Mouse (Mus musculus): Measurements from ENCODE around the gene Tbx19. TPM values are rescaled to one million over a fixed set of nuclear protein-coding genes. Genes with fewer than 3 reads are reported as not detected.

Gene Tbx19
- polyA plus RNA-seq, 1 experiment, result not detected

DNA sequence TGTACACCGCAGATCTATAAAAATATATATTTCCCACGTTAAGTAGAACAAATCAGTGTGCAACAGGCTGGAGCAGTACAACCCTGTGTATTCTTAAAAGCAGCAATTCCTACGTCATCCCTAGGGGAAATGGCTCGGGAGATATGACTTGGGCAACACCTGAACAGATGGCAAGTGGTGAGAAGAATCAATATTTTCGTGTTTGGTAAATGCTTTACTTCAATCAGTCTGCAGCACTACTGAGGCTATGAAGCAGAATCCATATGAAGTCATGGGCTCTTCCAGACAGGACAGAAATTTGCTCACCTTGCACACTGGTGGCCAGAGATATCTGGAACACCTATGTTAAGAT, 34.1 kb upstream of the Tbx19 start:
- 21% methylated on average over 5 of the region's 5 CpGs for WGBS
- Histone ChIP-seq H3K27ac (ENCODE audit: insufficient read depth, low read depth, low read length) (no peak overlapping the region), H3K4me3 (ENCODE audit: insufficient read depth, low read depth, low read length) (peak overlapping the region; percentile 55), H3K4me1 (ENCODE audit: control insufficient read depth, insufficient read depth, low read length) (peaks cover 12% of the 10 kb centered on the region)
- TF ChIP-seq CTCF (IDR thresholded peaks at IDR 0.05; ENCODE audit: insufficient read depth, low read depth, low read length), result no peak
- no peak for TF ChIP-seq POLR2A (IDR thresholded peaks at IDR 0.05; ENCODE audit: insufficient read depth, low read depth, low read length)

DNA sequence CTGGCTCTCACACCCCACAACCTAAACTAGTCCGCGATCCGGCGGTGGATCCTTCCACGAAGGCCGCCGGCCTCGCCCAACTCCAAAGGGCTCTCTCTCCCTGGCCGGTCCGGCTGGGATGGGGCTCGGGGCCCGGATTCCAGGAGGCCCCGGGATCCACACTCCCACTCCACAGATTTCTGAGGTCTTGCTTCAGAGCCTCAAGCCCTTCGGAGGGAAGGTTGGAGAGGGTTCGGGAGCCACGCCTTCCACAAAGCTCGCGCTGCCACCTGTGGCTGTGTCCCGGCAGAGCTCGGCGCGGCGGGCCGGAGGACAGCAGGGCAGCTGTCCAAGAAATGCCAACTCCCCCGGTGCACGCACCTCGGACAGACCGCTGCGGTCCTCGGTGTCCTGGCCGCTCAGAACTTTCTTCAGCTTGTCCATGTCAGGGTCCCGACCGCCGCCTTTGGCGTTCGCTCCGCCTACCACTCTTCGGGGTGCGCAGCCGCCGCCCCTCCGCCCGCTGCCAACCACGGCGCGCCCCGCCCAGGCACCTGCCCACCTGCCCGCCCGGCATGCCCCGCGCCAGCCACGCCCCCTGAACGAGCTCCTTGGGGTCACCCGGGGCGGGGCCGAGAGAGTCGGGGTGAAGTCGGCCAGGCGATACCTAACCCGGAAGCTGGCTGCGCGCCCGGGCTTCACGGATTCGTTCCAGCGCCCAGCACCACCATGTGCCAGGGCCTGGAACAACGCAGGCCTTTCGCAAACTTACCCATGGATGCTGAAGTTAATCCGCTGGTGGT, 33.5 kb upstream of the Tbx19 start, which contains the start of gene Sft2d2:
Gene Sft2d2, minus strand, starts transcription at position 559 of the 782 bp plus-strand sequence.
- Histone ChIP-seq H3K27ac (ENCODE audit: insufficient read depth, low read depth, low read length) (0 out of 2 replicates have a peak within 1 kb of the TSS, but pooled peaks have one; percentile 8), H3K4me1 (ENCODE audit: control insufficient read depth, insufficient read depth, low read length) (peaks cover 15% of the 10 kb centered on the region), H3K4me3 (ENCODE audit: insufficient read depth, low read depth, low read length) (peak within 1 kb of the TSS; percentile 55)
- TF ChIP-seq CTCF (IDR thresholded peaks at IDR 0.05; ENCODE audit: insufficient read depth, low read depth, low read length) (no peak), POLR2A (IDR thresholded peaks at IDR 0.05; ENCODE audit: insufficient read depth, low read depth, low read length) (no peak)
- under 1% methylated on average over 69 of the region's 69 CpGs for WGBS

DNA sequence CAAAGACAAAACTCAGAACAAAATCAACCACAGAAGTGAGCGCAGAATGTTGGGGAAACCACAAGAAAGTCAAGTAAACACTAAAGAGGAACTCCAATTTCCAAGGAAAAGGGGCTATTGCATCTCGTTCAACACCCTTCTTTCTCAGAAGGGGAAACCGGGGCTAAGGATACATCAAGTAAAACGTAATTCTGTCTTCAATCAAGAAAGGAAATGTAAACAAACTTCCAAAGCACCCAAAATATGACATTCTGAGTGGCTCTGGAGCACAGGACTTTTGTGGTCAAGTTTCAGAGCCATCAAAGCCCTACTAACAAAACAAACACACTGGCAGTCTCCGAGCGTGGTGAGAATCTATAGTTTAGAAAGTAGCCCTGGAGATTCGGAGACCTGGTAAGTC, 32.9 kb upstream of the Tbx19 start:
- H3K4me1 ChIP-seq (ENCODE audit: control insufficient read depth, insufficient read depth, low read length), result peaks cover 20% of the 10 kb centered on the region
- peak overlapping the region; percentile 55 for H3K4me3 ChIP-seq (ENCODE audit: insufficient read depth, low read depth, low read length)
- H3K27ac ChIP-seq (ENCODE audit: insufficient read depth, low read depth, low read length), result 0 out of 2 replicates have a peak overlapping the region, but pooled peaks have one; percentile 8
- TF ChIP-seq POLR2A (IDR thresholded peaks at IDR 0.05; ENCODE audit: insufficient read depth, low read depth, low read length), result no peak
- TF ChIP-seq CTCF (IDR thresholded peaks at IDR 0.05; ENCODE audit: insufficient read depth, low read depth, low read length), result no peak
- 54% methylated on average over 7 of the region's 7 CpGs for WGBS

DNA sequence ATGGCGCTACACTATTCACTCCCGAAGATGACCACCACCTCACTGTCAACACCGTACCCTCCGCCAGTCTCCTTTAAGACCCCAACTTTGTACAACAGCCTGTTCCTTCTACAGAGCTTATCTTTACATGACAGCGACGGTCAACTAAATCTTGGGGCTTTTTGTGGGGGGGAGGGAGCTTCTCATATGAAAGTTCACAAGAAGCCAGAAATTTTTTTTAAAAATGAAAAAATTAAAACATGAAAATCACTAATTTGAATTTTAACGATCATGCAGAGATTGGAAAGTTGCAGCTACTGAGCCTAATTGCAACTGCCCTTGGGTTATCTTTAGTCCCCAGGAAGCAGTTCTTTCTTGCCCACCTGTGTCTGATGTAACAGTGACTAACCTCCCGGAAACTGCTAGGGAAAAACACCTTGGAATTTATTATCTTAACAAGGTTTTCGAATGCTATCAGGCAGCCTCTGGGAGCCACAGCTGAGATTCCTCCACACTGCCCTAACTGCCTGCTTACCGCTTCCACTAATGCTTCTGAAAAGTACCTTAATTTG, 32.2 kb upstream of the Tbx19 start:
- no peak for TF ChIP-seq CTCF (IDR thresholded peaks at IDR 0.05; ENCODE audit: insufficient read depth, low read depth, low read length)
- TF ChIP-seq POLR2A (IDR thresholded peaks at IDR 0.05; ENCODE audit: insufficient read depth, low read depth, low read length), result no peak
- 89% methylated on average over 10 of the region's 10 CpGs for WGBS
- peaks cover 26% of the 10 kb centered on the region for H3K4me1 ChIP-seq (ENCODE audit: control insufficient read depth, insufficient read depth, low read length)
- H3K27ac ChIP-seq (ENCODE audit: insufficient read depth, low read depth, low read length), result no peak overlapping the region
- no peak overlapping the region for H3K4me3 ChIP-seq (ENCODE audit: insufficient read depth, low read depth, low read length)

DNA sequence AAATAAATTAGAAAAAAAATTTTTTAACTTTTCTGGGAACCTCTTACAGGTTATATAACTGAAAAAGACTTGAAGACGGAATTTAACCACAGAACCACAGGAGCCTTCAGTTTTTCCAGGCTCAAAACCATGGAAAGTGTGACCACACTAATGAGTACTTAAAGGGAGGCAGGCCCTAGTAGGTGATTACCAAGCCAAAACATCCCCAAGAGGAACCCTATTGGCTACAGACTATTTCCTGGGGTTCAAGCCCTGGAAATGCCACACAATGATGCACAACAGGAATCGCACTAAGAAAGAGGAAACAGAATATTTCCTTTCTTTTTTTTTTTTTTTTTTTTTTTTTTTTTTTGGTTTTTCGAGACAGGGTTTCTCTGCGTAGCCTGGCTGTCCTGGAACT, 31.5 kb upstream of the Tbx19 start:
- no peak for TF ChIP-seq POLR2A (IDR thresholded peaks at IDR 0.05; ENCODE audit: insufficient read depth, low read depth, low read length)
- Histone ChIP-seq H3K27ac (ENCODE audit: insufficient read depth, low read depth, low read length) (no peak overlapping the region), H3K4me3 (ENCODE audit: insufficient read depth, low read depth, low read length) (no peak overlapping the region), H3K4me1 (ENCODE audit: control insufficient read depth, insufficient read depth, low read length) (peaks cover 27% of the 10 kb centered on the region)
- 83% methylated on average over 4 of the region's 4 CpGs for WGBS

DNA sequence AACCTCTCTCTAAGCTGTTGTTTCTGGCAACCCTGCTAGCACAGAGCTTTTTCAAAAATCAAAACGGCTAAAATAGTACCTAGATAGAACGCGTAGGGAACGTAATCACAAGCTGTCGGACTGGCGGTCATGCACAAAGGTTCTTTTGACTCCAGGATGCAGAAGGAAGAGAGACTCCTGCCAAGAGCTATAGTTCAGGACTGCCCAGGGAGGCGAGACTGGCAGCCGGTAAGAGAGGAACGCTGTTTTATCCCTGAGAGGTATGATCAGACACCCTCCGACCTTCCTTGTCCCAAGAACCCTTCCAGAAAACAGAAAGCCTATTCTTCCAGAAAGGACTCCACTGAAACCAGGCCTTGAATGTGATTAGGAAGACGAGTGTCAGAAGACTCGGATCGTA, 31.0 kb upstream of the Tbx19 start:
- H3K4me1 ChIP-seq (ENCODE audit: control insufficient read depth, insufficient read depth, low read length), result peaks cover 32% of the 10 kb centered on the region
- H3K4me3 ChIP-seq (ENCODE audit: insufficient read depth, low read depth, low read length), result no peak overlapping the region
- 61% methylated on average over 13 of the region's 13 CpGs for WGBS
- no peak for TF ChIP-seq CTCF (IDR thresholded peaks at IDR 0.05; ENCODE audit: insufficient read depth, low read depth, low read length)
- no peak for TF ChIP-seq POLR2A (IDR thresholded peaks at IDR 0.05; ENCODE audit: insufficient read depth, low read depth, low read length)
- 0 out of 2 replicates have a peak overlapping the region, but pooled peaks have one; percentile 28 for H3K27ac ChIP-seq (ENCODE audit: insufficient read depth, low read depth, low read length)

DNA sequence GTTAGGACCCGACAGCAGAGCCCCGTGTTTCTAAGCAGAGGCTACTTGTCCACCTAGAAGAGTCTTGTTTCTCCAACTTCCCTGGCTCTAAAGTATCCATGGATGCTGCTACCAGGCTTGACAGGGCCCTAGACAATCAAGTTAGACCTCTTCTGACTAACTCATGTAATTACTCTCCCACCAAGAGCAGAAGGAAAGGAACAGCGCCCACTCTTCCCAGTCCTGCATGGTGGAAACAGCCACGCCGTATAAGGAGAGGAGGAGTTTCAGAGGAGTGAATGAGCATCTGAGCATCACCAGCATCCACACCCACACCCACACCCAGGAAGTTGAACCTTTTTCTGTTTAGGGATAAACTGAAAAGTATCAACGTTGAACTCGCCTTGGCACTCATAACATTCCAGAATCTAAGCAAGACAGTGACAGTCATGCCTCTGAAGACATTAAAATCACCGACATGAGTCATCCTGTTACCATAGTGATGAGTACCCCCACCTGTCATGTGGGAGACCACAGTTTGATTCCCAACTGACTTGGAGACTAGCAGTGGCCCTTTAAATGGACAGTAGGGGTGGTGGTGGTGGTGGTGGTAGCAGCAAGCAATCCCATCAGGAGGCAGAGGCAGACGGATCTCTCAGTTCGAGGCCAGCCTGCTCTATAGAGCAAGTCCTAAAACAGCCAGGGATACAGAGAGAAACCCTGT, 30.1 kb upstream of the Tbx19 start:
- Histone ChIP-seq H3K4me1 (ENCODE audit: control insufficient read depth, insufficient read depth, low read length) (peaks cover 35% of the 10 kb centered on the region), H3K4me3 (ENCODE audit: insufficient read depth, low read depth, low read length) (no peak overlapping the region), H3K27ac (ENCODE audit: insufficient read depth, low read depth, low read length) (no peak overlapping the region)
- TF ChIP-seq CTCF (IDR thresholded peaks at IDR 0.05; ENCODE audit: insufficient read depth, low read depth, low read length) (no peak), POLR2A (IDR thresholded peaks at IDR 0.05; ENCODE audit: insufficient read depth, low read depth, low read length) (no peak)
- 73% methylated on average over 10 of the region's 10 CpGs for whole genome bisulfite sequencing

DNA sequence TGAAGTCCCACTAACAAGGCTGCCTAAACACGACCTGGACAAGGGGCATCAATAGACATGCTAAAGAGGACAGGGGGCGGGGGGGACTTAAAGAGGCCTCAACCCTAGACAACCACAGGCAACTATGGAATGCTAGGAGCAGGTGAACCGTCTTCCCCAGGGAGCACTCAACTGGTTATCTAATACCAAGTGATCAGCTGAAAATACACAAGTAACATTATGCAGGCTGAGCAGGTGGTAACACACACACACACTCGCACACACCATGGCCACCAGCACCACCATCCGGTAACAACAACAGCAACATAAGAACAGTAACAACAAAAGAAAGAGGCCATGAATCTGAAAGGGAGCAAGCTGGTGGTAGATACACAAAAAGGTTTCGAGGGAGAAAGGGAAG, 29.5 kb upstream of the Tbx19 start:
- WGBS, result 70% methylated on average over 6 of the region's 6 CpGs
- peaks cover 35% of the 10 kb centered on the region for H3K4me1 ChIP-seq (ENCODE audit: control insufficient read depth, insufficient read depth, low read length)
- TF ChIP-seq CTCF (IDR thresholded peaks at IDR 0.05; ENCODE audit: insufficient read depth, low read depth, low read length) (no peak), POLR2A (IDR thresholded peaks at IDR 0.05; ENCODE audit: insufficient read depth, low read depth, low read length) (no peak)
- H3K4me3 ChIP-seq (ENCODE audit: insufficient read depth, low read depth, low read length), result no peak overlapping the region
- H3K27ac ChIP-seq (ENCODE audit: insufficient read depth, low read depth, low read length), result no peak overlapping the region
